Mouse (Mus musculus): ENCODE results near the gene Nup98.

The Nup98 gene

DNA sequence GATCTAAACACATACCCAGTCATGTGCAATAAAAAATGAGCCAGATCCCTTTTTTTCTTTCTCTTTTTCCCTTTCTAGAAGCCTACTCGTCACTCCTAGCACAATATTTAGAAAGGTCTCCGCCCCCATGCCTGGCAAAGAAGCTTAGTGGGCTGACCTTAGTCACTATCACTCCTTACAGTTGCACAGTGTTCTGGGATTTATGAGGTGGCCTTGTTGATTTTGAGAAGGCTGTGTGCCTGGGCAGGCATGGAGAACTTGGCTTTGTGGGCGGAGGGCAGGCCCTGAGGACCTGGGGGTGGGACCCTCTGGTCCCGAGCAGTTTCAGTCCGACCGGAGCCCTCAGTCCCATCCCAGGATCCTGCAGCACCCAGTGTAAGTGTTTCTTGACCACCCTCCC lies 19.8 kb upstream of the Nup98 start:
- DNase-seq (ENCODE audit: low spot score) = no peak

DNA sequence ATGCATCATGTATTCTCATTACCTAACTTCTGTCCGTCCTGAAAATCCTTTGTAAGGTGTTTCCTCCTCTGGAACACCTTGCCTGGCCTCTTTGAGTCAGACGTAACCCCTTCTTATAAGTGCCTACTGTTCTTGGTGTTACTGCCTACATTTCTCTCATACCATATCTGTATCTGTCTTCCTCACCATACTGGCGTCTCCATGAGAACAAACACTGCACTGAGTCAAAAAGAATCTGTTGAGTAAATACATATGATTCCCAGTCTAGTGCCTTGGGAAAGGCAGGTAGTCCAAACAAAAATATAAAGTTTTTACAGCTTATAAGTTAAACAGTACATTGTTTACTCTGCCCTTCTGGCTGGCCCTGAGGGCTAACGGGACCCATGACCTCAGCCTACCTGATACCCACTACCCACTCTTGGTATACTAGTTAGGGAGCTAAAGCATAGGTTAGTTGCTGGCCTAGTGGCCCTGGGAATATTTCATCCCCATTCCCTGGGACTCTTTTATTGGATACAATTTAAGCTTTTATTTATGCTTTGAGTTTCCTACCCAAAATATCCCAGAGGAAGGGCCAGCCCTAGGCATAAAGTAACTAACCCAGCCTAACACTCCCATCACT lies 18.2 kb upstream of the Nup98 start:
- DNase-seq (ENCODE audit: low spot score) = no peak

DNA sequence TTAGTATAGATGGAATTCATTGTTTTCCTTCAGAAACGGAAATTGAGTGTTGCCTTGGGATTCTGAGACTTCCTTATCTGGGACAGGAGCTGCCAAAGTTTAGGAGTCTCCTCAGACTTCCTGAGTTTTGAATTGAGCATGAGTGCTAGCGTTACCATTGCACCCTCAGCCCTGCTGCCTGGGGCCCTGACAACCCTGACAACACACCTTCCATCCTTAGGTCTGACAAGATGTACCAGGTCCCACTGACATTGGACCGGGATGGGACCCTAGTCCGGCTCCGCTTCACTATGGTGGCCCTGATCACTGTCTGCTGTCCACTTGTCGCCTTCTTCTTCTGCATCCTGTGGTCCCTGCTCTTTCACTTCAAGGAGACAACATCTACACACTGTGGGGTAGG lies 16.1 kb upstream of the Nup98 start:
- DNase-seq (ENCODE audit: low spot score) = no peak

DNA sequence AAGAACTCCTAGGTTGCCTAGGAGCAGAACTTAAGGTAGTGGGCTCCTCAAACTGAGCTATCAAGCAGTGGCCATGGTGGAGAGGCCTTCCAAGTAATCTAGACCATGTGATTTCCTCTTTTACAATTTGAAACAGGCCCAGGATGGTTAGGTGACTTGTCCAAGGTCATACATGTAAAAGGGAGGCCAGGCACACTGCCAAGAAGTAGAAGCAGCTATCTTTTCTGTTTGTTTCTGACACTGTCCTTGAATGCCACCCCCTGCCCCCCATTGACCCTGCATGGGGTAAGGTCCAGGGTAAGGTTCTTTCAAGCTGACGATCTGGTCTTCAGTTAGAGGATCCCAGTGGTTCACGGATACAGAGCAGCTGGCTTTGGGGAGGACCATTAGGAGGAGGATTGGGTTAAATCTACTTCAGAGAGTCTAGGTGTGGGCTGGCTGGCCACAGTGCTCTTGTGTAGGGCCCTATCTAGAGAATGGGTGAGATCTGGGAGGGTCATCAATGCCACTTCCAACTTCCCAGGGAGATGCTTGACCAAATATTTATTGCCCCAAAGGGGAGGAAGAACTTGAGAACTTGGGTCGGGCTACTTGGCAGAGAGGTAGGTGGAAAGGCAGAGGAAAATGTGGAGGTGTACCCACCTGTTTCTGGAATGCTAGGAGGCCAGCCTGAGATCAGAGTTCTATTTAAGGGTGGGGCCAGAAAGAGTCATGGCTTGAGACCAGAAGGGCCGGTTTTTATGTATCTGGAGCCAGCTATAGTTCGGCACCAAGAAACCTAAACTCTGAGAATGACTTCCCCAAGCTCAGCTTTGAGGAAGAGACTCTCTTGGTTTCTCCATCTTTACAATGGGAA lies 14.1 kb upstream of the Nup98 start:
- no peak for DNase-seq (ENCODE audit: low spot score)

DNA sequence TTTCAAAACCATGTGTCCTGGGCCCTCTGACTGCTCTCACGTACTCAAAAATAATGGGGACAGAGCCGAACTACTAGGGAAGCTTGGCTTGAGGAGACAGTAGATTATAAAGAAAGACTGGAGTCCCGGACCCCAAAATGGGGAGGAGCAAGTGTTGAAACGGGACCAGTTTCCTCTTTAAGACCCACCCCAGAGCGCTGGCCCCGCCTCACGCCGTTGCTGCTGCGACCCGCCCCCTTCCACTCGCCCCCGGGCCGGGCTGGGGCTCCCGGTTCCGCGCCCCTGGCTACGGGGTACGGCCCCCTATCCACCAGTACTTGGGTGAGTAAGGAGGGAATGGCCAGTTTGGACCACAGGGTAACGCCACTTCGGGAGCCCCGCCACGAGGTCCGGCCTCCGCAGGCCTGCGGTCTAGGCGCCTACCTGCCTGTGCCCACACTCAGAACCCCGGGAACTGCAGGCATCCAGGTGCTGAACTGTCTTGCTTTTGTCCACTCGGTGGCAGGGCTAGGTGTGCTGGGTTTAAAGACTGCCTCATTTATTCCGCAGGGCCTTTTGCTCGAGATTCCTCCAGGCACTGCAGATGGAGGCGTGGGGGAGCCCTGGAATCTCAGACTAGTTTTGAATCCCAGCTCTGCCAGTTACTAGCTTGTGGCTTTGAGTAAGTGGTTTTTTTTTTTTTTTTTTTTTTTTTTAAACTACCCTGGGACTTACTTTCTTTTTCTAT lies 13.0 kb upstream of the Nup98 start:
- DNase-seq (ENCODE audit: low spot score) = peak; percentile 82

DNA sequence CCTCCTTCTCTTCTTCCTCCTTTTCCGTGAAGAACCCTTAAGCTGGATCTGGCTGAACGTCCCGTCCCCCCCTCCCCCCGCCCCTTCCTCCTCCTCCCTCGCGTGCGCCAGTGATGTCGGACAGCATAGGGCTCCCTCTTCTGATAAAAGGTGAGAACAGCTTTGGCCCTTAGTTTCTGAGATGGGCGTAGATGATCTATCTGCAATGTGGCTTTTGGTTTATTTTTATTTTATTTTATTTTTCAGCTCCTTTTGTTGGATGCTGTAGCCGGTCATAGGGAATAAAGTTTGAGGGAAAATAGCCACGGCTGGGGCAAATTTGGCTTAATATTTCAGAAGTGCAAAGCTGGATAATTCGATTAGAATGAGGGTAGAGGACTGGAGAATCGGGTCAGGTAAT lies 12.4 kb upstream of the Nup98 start:
- peak; percentile 81 for DNase-seq (ENCODE audit: low spot score)

DNA sequence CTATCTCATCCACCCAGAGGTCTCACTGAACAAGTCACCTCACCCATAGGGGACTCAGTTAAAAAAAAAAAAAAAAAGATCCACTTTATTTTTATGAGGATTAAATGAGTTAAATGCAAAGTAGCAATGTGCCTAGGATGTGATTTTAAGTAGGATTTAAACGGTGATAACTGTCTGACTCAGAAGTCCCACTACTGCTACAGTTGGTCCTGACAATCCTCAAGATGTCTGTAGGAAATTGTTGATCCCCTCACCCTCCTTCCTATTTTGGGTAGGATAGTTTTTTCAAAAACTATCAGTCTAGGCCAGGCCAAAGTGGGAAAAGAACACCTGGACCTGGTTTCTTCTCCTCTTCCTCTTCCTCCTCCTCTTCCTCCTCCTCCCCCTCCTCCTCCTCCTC lies 11.9 kb upstream of the Nup98 start:
- no peak for DNase-seq (ENCODE audit: low spot score)

DNA sequence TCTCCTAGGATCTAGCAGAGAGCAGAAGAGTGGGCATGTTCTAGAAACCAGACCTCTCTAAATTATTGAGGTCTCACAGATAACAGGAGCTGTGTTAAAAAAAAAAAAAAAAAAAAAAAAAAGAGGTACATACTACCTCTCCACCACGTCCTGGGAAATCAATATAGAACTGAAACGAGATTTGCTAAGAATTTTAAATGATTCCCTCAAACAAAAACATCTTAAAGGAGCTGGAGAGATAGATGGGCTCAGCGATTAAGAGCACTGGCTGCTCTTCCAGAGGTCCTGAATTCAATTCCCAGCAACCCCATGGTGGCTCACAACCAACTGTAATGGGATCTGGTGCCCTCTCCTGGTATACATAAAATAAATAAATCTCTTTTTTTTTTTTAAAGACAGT lies 1.1 kb upstream of the Nup98 start:
- DNase-seq (ENCODE audit: low spot score) = no peak

DNA sequence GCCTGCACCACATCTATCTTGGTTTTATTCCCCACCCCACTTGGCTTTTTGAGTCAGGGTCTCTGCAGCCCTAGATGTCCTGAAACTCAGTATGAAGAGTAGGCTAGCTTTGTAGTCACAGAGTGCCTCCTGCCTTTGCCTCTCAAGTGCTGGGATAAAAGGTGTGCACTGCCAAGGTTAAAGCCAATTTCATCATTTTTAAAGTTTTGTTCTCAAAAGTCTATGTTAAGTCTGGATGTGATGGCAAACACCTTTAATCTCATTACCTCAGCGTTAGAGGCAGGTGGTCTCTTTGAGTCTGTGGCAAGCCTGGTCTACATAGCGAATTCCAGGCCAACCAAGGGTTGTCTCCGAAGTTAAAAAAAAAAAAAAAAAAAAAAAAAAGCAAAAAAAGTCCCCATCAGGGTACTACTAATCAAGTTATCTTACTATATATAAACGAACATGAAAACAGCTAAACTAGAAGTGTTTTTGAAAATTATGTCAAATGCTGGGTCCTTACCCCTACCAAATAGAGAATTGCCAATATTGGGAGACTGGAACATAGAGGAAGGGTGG lies 1.1 kb downstream of the Nup98 start:
- no peak for DNase-seq (ENCODE audit: low spot score)

DNA sequence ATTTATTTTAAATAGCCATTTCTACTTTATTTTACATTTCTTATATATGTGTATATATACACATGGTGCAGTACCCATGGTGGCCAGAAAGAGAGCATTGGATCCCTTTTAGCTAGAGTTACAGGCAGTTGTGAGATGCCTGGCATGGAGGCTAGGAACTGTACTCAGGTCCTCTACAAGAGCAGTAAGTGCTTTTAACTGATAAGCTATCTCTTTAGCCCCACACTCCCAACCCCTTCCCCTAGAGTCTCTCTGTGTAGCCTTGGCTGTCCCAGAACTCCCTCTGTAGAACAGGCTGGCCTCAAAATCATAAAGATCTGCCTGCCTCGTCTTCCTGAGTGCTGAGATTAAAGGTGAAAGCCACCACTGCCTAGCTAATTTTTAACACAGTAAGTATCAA lies 4.3 kb downstream of the Nup98 start:
- no peak for DNase-seq (ENCODE audit: low spot score)

DNA sequence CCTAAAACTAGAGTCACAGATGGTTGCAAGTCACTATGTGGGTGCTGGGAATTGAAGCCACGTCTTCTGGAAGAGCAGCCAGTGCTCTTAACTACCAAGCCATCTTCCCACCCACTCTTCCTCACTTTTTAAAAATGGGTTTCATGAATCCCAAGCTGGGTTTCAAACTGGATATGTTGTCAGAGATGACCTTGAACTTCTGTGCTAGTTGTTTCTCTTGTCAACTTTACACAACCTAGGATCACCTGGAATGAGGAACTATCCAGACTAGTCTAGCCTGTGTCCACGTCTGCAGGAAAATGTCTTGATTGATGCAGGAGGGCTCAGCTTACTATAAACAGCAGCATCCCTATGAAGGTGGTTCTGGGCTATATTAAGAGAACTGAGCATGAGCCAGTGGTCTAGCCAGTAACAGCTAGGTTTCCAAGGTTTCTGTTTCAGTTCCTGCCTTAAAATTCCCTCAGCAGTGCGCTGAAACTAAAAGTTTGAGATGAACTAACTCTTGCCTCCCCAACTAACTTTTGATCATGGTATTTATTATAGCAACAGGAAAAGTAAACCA lies 5.6 kb downstream of the Nup98 start:
- DNase-seq (ENCODE audit: low spot score) = no peak

DNA sequence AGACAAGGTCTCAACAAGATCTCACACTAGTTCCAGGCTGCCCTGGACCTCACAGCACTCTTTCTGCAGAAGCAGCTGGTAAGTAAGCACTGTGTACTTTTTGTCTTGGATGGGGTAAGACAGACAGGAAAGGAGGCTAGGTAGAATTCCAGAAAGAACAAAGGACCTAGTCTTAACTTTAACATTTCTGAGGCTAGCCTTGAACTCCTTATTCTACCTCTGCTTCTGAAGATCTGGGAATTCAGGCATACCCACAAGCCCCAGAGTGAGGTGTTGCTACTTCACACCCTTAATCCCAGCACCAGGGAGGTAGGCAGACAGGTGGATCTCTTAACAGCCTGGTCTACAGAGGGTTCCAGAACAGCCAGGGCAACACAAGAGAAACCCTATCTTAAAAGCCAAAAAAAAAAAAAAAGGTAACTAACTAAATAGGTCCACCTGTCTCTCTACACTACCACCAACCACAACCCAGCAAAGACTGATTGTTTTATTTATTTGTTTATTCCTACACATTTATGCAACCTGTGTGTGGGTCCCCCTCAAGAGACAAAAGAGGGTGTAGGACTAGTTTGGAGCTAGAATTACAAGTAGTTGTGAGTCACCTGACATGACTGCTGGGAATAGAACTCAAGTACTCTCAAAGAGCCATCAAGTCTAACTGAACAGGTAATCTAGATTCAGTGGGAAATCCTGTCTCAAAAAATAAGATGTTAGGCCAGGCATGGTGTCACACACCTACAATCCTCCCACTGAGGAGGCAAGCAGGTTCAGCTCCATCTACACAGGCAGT lies 8.8 kb downstream of the Nup98 start:
- no peak for DNase-seq (ENCODE audit: low spot score)

DNA sequence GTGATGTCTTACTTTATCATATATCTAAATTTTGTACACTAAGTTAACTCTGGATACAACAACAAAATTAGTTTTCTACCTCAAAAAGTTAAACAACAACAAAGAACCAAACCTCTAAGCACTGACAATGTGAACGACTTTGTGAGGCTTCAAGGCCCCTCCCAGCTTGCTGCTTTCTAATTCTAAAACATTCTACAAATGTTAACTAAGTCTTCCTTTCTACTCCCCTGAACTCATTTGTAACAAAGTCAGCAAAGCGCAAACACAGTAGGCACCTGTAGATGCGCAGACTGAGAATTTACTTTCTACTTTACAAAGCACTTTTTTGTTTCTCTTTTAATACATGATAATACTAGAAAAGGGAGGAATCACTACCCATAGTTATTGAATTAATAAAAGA lies 9.4 kb downstream of the Nup98 start:
- no peak for DNase-seq (ENCODE audit: low spot score)

DNA sequence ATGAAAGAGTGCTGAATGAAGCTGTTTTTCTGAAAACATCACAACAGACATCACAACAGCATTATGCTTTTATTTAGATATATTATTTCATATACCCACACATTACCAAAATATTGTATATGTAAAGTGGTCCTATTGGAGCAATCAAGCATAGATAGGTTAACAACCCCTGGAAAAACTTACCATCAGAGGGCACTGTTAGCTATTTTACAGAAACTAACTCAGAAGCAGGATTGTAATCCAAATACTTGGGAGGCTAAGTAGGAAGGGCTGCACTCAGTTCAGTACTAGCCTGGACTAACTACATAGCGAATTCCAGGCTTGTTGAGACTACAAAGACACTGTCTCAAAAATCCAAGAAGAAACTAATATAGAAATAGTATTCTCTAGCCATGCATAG lies 17.6 kb downstream of the Nup98 start:
- DNase-seq (ENCODE audit: low spot score) = peak; percentile 14

DNA sequence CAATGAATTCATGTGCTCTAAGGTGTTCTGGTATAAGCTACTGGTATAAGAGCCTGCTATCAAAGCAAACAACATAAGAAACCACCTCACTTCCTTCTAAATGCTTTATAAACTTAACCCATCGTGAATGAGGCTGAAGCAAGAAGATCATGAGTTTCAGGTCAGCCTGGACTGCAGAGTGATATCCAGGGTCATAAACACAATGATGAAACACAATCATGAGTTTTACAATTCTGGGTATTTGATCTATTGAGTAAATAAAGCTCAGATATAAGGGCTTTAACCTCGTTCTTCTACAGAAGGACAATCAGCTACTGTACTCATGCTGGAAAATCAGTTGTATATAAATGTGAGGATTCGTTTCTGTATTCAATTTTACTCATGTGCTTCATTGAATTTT lies 26.1 kb downstream of the Nup98 start:
- no peak for DNase-seq (ENCODE audit: low spot score)

DNA sequence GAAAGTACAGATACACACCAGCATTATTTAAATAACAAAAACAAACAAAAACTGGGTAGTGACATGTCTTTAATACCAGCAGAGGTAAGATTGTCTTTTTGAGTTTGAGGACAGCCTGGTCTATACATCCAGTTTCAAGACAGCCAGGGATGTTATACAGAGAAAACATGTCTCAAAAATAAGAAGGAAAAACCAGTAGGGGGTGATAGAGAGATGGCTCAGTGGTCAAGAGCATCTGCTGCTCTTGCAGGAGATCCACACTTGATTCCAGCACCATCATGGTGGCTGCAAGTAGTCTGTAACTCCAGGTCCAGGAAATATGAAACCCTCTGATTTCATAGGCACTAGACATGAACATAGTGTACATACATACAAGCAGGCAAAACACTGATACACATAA lies 39.7 kb downstream of the Nup98 start:
- DNase-seq (ENCODE audit: low spot score) = peak; percentile 36

DNA sequence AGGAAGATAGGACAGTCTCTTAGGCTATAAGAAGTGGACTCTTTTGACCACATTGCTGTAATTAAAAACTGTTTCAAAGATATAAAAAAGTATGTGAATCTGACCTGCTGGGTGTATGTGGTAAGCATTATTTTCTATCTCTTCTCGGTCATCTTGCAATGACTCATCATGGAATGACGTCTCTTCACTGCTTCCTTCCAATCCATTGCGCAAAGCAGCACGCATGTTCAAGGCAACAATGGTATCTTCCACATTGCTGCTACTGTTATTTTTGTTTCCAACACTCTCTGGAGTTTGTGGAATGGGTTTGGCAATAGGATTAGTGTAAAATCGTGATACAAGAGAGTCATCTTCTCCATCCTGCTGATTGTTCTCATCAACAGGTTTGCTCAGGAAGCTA lies 56.3 kb downstream of the Nup98 start:
- no peak for DNase-seq (ENCODE audit: low spot score)

DNA sequence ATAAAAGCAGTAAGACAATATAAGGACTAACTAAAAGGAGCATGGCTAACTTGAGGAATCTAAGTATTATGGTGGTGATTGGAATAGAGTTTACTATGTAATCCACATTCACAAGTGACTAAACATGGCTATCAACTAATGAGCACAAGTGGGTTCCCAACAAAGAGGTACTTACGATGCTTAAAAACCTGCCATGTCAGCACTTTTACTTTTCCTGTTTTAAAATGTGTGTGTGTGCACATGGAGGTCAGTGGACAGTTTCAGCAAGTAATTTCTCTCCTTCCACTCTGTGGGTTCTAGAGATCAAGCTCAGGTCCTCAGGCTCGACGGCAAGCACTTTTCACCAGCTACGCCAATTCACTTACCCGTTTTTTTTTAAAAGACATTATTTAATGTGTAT lies 72.1 kb downstream of the Nup98 start:
- no peak for DNase-seq (ENCODE audit: low spot score)

DNA sequence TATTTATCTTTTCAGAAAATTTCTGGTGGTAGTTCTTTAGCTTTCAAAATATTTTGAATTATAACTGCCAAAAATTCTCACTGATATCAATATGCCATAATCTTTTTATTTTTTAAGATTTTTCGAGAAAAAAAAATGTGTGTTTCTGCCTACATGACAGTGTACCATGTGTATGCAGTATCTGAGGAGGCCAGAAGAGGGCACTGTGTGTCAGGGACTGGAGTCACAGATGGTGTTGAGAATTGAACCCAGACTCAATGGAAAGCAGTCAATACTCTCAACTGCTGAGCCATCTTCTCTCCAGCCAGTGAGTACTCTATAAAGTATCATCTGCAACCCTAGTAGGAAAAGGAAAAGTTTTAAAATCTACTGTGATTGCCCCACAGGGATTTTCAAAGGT lies 72.5 kb downstream of the Nup98 start:
- peak; percentile 72 for DNase-seq (ENCODE audit: low spot score)

DNA sequence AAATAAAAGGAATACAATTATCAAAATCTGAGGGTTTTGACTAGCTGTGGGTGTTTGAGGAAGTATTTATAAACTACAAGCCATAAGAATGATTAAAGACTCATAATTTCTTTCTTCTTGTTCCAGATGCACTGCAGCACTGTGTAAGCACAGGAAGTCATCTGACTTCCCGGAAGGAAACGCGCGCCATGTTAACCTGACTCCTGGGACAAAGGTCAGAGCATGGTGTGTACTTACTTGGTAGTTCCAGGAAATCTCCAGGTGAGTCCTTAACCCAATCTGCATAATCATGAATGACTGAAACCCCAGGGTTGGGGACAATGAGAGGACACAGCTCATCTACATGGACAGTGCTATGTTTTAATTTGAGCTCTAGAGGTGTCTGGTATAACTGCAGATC lies 77.6 kb downstream of the Nup98 start:
- DNase-seq (ENCODE audit: low spot score) = no peak

DNA sequence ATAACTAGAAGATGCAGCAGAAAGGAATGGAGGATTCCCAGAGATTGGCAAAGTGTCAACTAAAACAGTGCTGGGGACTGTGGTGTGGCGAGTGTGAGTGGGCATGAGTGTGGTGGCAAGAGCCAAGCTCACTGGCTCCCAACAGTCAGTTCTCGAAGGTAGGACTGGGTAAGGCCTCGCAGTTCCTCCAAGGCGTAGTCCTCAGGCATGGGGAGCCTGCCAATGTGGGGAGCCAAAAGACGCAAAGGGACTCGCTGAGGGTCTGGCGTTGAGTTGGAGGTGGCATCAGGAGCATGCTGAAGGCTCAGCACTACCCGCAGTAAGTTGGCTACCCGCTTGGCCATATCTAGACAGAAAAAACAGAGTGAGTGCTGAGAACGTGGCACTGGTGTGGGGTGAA lies 89.7 kb downstream of the Nup98 start:
- DNase-seq (ENCODE audit: low spot score) = no peak

DNA sequence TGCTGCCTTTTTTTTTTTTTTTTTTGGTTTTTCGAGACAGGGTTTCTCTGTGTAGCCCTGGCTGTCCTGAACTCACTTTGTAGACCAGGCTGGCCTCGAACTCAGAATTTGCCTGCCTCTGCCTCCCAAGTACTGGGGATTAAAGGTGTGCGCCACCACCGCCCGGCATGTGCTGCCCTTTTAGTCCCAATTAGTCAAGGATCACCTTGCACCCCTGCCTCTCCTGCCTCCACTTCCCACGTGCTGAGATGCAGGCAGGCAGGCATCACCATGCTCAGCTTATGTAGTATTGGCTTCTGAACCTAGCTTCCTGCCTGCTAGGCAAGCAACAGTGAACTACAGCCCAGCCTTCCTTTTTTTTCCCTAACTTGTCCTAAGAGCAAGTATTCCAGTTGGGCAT lies 92.6 kb downstream of the Nup98 start:
- DNase-seq (ENCODE audit: low spot score) = no peak
